Mouse (Mus musculus) limb, embryonic 11.5 days (tissue): ENCODE measurements around the gene Fbxw11. TPM values are rescaled to one million over a fixed set of nuclear protein-coding genes. Genes with fewer than 3 reads are reported as not detected.
"Not testable (repeated sequence)": the region's sequence is repeated elsewhere in the genome, so short reads cannot be mapped to it uniquely, and the experiment has no call there.

Source experiments
- ATAC-seq: fragments of 200-750 bp; cut with Nextera tagmentation; 2 replicates; pipeline ENCODE4 v1.8.0; 2017; ENCODE audit warnings: low read depth; ENCODE audit not compliant: insufficient number of reproducible peaks, low FRiP score, low TSS enrichment
- DNase-seq: peaks from one replicate; pipeline ENCODE4 v3.0.0-alpha.2; 2015; ENCODE audit warnings: low spot score
- H3K27ac ChIP-seq: fragments of 300-500 bp; sonication (generic); replicated peaks from 2 replicates; pipeline ENCODE4 v1.5.1; 2014; ENCODE audit warnings: low read depth, mild to moderate bottlenecking, low read length
- H3K27me3 ChIP-seq: fragments of 300-500 bp; sonication (generic); 2 replicates; pipeline ENCODE4 v1.6.1; 2014; ENCODE audit warnings: mild to moderate bottlenecking, low read length, mixed read lengths; ENCODE audit not compliant: control insufficient read depth, insufficient read depth
- H3K36me3 ChIP-seq: fragments of 300-500 bp; sonication (generic); 2 replicates; pipeline ENCODE4 v1.6.1; 2014; ENCODE audit warnings: mild to moderate bottlenecking, low read length, moderate library complexity, mixed read lengths; ENCODE audit not compliant: control insufficient read depth, insufficient read depth
- H3K4me1 ChIP-seq: fragments of 300-500 bp; sonication (generic); 2 replicates; pipeline ENCODE4 v1.6.1; 2014; ENCODE audit warnings: low read length, mixed read lengths; ENCODE audit not compliant: control insufficient read depth, insufficient read depth
- H3K4me2 ChIP-seq: fragments of 300-500 bp; sonication (generic); 2 replicates; pipeline ENCODE4 v1.6.1; 2014; ENCODE audit warnings: low read depth, mild to moderate bottlenecking, moderate library complexity; ENCODE audit not compliant: severe bottlenecking
- H3K4me3 ChIP-seq: fragments of 300-500 bp; sonication (generic); 2 replicates; pipeline ENCODE4 v1.5.1; 2014; ENCODE audit warnings: low read depth, low read length
- H3K9ac ChIP-seq: fragments of 300-500 bp; sonication (generic); 2 replicates; pipeline ENCODE4 v1.6.1; 2014; ENCODE audit warnings: mild to moderate bottlenecking, low read length
- H3K9me3 ChIP-seq: fragments of 300-500 bp; sonication (generic); 2 replicates; pipeline ENCODE4 v1.6.1; 2016; ENCODE audit warnings: low read length; ENCODE audit not compliant: control insufficient read depth
- WGBS: fragments of 180-500 bp; shearing (Covaris S2); extraction: QIAGEN DNeasy Blood & Tissue Kit; methylation state at CpG from one replicate; pipeline ENCODE4 v1.1.7; 2014; 5-methylcytosine and 5-hydroxymethylcytosine counted together
- polyA plus RNA-seq: library from polyadenylated mRNA; unstranded; fragments of >200 nt; fragmentation: Nextera tagmentation; extraction: Ambion mirVana; gene quantifications from 2 replicates; pipeline ENCODE4 v1.2.1, GENCODE M21; 2014

Fbxw11 gene
- polyA plus RNA-seq, 1 experiment from 2014 or later, result 92.6 TPM

GRCm38 (mm10) chr11:32607319-32607718 is 35.2 kb upstream of the Fbxw11 start:
- no peak for ATAC-seq

GRCm38 (mm10) chr11:32610616-32611015 is 31.9 kb upstream of the Fbxw11 start:
- no peaks in the 10 kb centered on the region for H3K36me3 ChIP-seq
- peaks cover 9% of the 10 kb centered on the region; the same call in 1 of the 2 replicates for H3K4me1 ChIP-seq
- no peak overlapping the region for H3K4me2 ChIP-seq
- H3K4me3 ChIP-seq, result no peak overlapping the region
- ATAC-seq, result no peak
- H3K9me3 ChIP-seq, result no peaks in the 10 kb centered on the region
- H3K9ac ChIP-seq, result no peak overlapping the region
- H3K27ac ChIP-seq, result no peak overlapping the region
- no peaks in the 10 kb centered on the region for H3K27me3 ChIP-seq
- no peak for DNase-seq
- 89% methylated on average over 6 of the region's 6 CpGs for WGBS

More at GRCm38 (mm10) chr11:32607319-32607718, 35.2 kb upstream of the Fbxw11 start:
- Histone ChIP-seq H3K9ac (no peak overlapping the region), H3K4me3 (no peak overlapping the region), H3K9me3 (no peaks in the 10 kb centered on the region), H3K36me3 (no peaks in the 10 kb centered on the region), H3K27me3 (no peaks in the 10 kb centered on the region), H3K4me1 (peaks cover 10% of the 10 kb centered on the region; the same call in 1 of the 2 replicates), H3K27ac (no peak overlapping the region), H3K4me2 (no peak overlapping the region)
- no peak for DNase-seq

GRCm38 (mm10) chr11:32612304-32612703 is 30.2 kb upstream of the Fbxw11 start:
- Histone ChIP-seq H3K27me3 (no peaks in the 10 kb centered on the region), H3K27ac (no peak overlapping the region), H3K4me1 (peaks cover 14% of the 10 kb centered on the region; the same call in 1 of the 2 replicates), H3K36me3 (no peaks in the 10 kb centered on the region; the same call in 1 of the 2 replicates), H3K4me2 (no peak overlapping the region), H3K9me3 (no peaks in the 10 kb centered on the region), H3K9ac (no peak overlapping the region), H3K4me3 (no peak overlapping the region)
- no peak for ATAC-seq
- no peak for DNase-seq
- 72% methylated on average over 6 of the region's 6 CpGs for whole genome bisulfite sequencing

GRCm38 (mm10) chr11:32614463-32614862 is 28.1 kb upstream of the Fbxw11 start:
- Histone ChIP-seq H3K9me3 (no peaks in the 10 kb centered on the region), H3K4me2 (no peak overlapping the region), H3K9ac (no peak overlapping the region), H3K4me1 (peaks cover 19% of the 10 kb centered on the region), H3K27ac (no peak overlapping the region), H3K27me3 (no peaks in the 10 kb centered on the region), H3K4me3 (no peak overlapping the region), H3K36me3 (no peaks in the 10 kb centered on the region; the same call in 1 of the 2 replicates)
- no peak for DNase-seq
- ATAC-seq, result no peak
- 95% methylated on average over 29 of the region's 29 CpGs for WGBS

GRCm38 (mm10) chr11:32615561-32615960 is 27.0 kb upstream of the Fbxw11 start:
- no peak overlapping the region for H3K9ac ChIP-seq
- WGBS, result 10% methylated on average over 11 of the region's 11 CpGs
- DNase-seq, result peak; percentile 47
- H3K9me3 ChIP-seq, result no peaks in the 10 kb centered on the region
- no peak overlapping the region for H3K27ac ChIP-seq
- no peak; the same call in 1 of the 2 replicates for ATAC-seq
- H3K4me1 ChIP-seq, result peaks cover 19% of the 10 kb centered on the region
- no peaks in the 10 kb centered on the region; the same call in 1 of the 2 replicates for H3K36me3 ChIP-seq
- peak overlapping the region; percentile 18; the same call in 1 of the 2 replicates for H3K4me2 ChIP-seq
- no peaks in the 10 kb centered on the region for H3K27me3 ChIP-seq
- H3K4me3 ChIP-seq, result no peak overlapping the region

GRCm38 (mm10) chr11:32616091-32616490 is 26.4 kb upstream of the Fbxw11 start:
- Histone ChIP-seq H3K27ac (no peak overlapping the region), H3K4me1 (peaks cover 19% of the 10 kb centered on the region), H3K27me3 (no peaks in the 10 kb centered on the region), H3K36me3 (no peaks in the 10 kb centered on the region; the same call in 1 of the 2 replicates), H3K9me3 (no peaks in the 10 kb centered on the region), H3K4me2 (peak overlapping the region; percentile 18; the same call in 1 of the 2 replicates), H3K9ac (no peak overlapping the region), H3K4me3 (no peak overlapping the region)
- no peak for DNase-seq
- 73% methylated on average over 6 of the region's 6 CpGs for WGBS
- no peak for ATAC-seq

- no peak for ATAC-seq
- Histone ChIP-seq H3K4me1 (peaks cover 13% of the 10 kb centered on the region), H3K27ac (no peak overlapping the region)
Observed at GRCm38 (mm10) chr11:32618036-32618435, 24.5 kb upstream of the Fbxw11 start.

GRCm38 (mm10) chr11:32618641-32619040 is 23.9 kb upstream of the Fbxw11 start:
- not testable (repeated sequence) for H3K27me3 ChIP-seq, H3K9me3 ChIP-seq, DNase-seq, H3K36me3 ChIP-seq, H3K4me2 ChIP-seq, ATAC-seq, H3K9ac ChIP-seq, H3K4me3 ChIP-seq, H3K27ac ChIP-seq
- WGBS, result 84% methylated on average over 5 of the region's 5 CpGs
- H3K4me1 ChIP-seq, result peaks cover 13% of the 10 kb centered on the region

More at GRCm38 (mm10) chr11:32618036-32618435, 24.5 kb upstream of the Fbxw11 start:
- WGBS, result 82% methylated on average over 1 of the region's 1 CpGs
- H3K4me2 ChIP-seq, result no peak overlapping the region
- H3K27me3 ChIP-seq, result no peaks in the 10 kb centered on the region
- H3K4me3 ChIP-seq, result no peak overlapping the region
- no peak for DNase-seq
- H3K36me3 ChIP-seq, result no peaks in the 10 kb centered on the region; the same call in 1 of the 2 replicates
- H3K9me3 ChIP-seq, result no peaks in the 10 kb centered on the region
- no peak overlapping the region for H3K9ac ChIP-seq
